Mouse (Mus musculus) stomach, embryonic 16.5 days (tissue): Measurements from ENCODE around the gene Trcg1. TPM values are rescaled to one million over a fixed set of nuclear protein-coding genes. Genes with fewer than 3 reads are reported as not detected.

Experiments
- ATAC-seq: fragments of 200-750 bp; cut with Nextera tagmentation; 2 replicates; pipeline ENCODE4 v1.8.0; 2017; ENCODE audit warnings: moderate number of reproducible peaks, moderate TSS enrichment; ENCODE audit not compliant: insufficient read depth, low FRiP score
- H3K27ac ChIP-seq: fragments of 300-500 bp; sonication (generic); 2 replicates; pipeline ENCODE4 v1.5.1; 2014; ENCODE audit warnings: low read length
- H3K27me3 ChIP-seq: fragments of 300-500 bp; sonication (generic); 2 replicates; pipeline ENCODE4 v1.6.1; 2014; ENCODE audit warnings: low read length, control low read depth, mixed read lengths; ENCODE audit not compliant: control insufficient read depth, insufficient read depth
- H3K36me3 ChIP-seq: fragments of 300-500 bp; sonication (generic); 2 replicates; pipeline ENCODE4 v1.6.1; 2014; ENCODE audit warnings: low read length; ENCODE audit not compliant: control insufficient read depth, insufficient read depth
- H3K4me1 ChIP-seq: fragments of 300-500 bp; sonication (generic); 2 replicates; pipeline ENCODE4 v1.6.1; 2014; ENCODE audit warnings: low read length, control low read depth, mixed read lengths; ENCODE audit not compliant: control insufficient read depth, insufficient read depth
- H3K4me2 ChIP-seq: fragments of 300-500 bp; sonication (generic); 2 replicates; pipeline ENCODE4 v1.6.1; 2014; ENCODE audit warnings: low read depth, low read length, mixed read lengths
- H3K4me3 ChIP-seq: fragments of 300-500 bp; sonication (generic); replicated peaks from 2 replicates; pipeline ENCODE4 v1.5.1; 2014; ENCODE audit warnings: mild to moderate bottlenecking, low read length
- H3K9ac ChIP-seq: fragments of 300-500 bp; sonication (generic); 2 replicates; pipeline ENCODE4 v1.6.1; 2014; ENCODE audit warnings: low read length
- H3K9me3 ChIP-seq: fragments of 300-500 bp; sonication (generic); replicated peaks from 2 replicates; pipeline ENCODE4 v1.6.1; 2016; ENCODE audit warnings: low read length, control low read depth; ENCODE audit not compliant: control insufficient read depth
- WGBS: fragments of 180-500 bp; shearing (Covaris S2); extraction: QIAGEN DNeasy Blood & Tissue Kit; methylation state at CpG from one replicate; pipeline ENCODE4 v1.1.7; 2014; 5-methylcytosine and 5-hydroxymethylcytosine counted together
- polyA plus RNA-seq: library from polyadenylated mRNA; unstranded; fragments of >200 nt; fragmentation: Nextera tagmentation; extraction: Ambion mirVana; gene quantifications from 2 replicates; pipeline ENCODE4 v1.2.1, GENCODE M21; 2015

Gene Trcg1
- polyA plus RNA-seq, 1 experiment from 2014 or later = not detected

DNA sequence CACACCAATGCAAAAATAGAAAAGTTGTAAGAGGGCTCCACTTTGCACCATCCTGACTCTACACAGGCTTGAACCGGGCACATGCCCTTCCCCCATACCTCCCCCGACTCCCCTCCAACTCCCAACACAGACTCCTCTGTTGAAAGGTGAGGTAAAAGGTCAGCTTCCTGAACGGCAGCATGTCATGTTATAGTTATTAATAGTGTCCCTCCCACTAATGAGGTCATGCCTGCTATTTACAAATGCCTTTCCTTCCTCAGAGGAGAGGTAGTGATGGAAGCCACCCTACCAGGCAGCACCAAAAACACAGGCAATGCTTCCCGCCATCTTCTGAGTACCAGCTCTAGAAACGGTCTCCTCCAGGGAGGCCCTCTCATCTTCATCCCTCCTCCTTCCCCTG, 28.8 kb downstream of the Trcg1 start:
- Histone ChIP-seq H3K4me2 (no peak overlapping the region), H3K4me3 (no peak overlapping the region), H3K27ac (no peak overlapping the region), H3K27me3 (no peaks in the 10 kb centered on the region), H3K9ac (no peak overlapping the region), H3K4me1 (peaks cover 15% of the 10 kb centered on the region), H3K36me3 (no peaks in the 10 kb centered on the region), H3K9me3 (no peaks in the 10 kb centered on the region)
- 19% methylated on average over 5 of the region's 5 CpGs for WGBS
- ATAC-seq = no peak

DNA sequence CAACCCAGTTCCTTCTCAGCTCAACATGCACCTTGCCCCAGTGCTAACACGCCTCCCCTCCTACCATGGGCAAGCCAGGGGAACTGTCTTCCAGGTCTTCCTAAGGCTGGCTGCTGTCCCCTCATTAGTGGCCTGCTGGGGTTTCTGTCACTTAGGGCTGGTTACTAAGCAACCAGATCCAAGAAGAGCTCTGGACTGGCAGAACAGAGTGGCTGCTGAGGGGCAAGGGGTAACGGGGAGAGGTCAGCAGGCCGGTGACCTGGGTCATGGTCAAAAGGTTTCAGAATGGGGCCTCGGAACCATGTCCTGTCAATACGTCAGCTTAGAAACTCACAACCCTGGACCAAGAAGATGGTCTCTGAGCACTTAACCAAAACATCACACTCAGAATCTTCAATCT, 31.1 kb downstream of the Trcg1 start:
- Histone ChIP-seq H3K27me3 (no peaks in the 10 kb centered on the region), H3K9me3 (no peaks in the 10 kb centered on the region), H3K36me3 (no peaks in the 10 kb centered on the region), H3K9ac (no peak overlapping the region), H3K4me3 (no peak overlapping the region), H3K4me1 (0 out of 2 replicates have a peak, but pooled peaks cover 5% of the 10 kb centered on the region), H3K27ac (no peak overlapping the region), H3K4me2 (no peak overlapping the region)
- ATAC-seq = no peak
- WGBS = 70% methylated on average over 5 of the region's 5 CpGs

DNA sequence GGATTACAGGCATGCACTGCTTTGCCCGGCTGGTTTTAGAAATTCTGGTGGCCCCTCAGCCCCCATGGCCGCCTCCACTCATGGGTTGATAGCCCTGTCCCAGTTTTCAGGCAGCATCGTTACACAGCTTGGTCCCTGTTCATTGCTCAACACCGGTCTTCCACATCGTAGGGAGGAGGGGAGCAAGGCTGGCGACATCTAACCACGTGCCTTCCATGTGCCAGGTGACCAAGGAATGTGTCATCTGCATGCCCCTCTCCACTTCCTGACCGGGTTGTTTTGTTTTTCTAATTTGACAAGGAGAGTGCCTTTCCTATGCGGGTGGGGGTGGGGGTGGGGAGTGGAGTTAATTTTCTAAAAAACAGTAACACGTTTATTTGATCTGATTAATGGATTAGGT, 31.7 kb downstream of the Trcg1 start:
- Histone ChIP-seq H3K4me1 (0 out of 2 replicates have a peak, but pooled peaks cover 5% of the 10 kb centered on the region), H3K9me3 (no peaks in the 10 kb centered on the region), H3K4me2 (no peak overlapping the region), H3K9ac (no peak overlapping the region), H3K27me3 (no peaks in the 10 kb centered on the region), H3K36me3 (no peaks in the 10 kb centered on the region), H3K4me3 (no peak overlapping the region), H3K27ac (no peak overlapping the region)
- 38% methylated on average over 10 of the region's 10 CpGs for WGBS
- ATAC-seq = no peak

DNA sequence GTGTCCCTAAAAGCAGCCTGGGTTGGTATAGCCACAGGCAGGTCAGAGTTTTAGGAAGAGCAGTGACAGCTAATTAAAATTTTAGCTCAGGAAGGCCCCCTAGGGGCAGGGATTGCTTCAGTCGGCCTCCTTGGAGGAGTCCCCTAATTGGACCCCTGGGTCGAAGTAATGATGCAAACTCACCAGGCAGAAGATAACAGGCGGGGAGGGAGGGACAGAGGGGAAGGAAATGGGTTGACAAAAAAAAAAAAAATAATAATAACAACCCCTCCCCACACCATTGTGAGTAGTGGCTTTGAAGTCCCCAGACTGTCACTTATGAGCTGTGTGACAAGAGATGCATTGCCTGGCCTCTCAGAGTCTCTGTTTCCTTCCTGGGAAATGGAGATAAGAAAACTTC, 32.2 kb downstream of the Trcg1 start:
- Histone ChIP-seq H3K9ac (no peak overlapping the region), H3K4me1 (0 out of 2 replicates have a peak, but pooled peaks cover 5% of the 10 kb centered on the region), H3K4me2 (no peak overlapping the region), H3K9me3 (no peaks in the 10 kb centered on the region), H3K27me3 (no peaks in the 10 kb centered on the region), H3K36me3 (no peaks in the 10 kb centered on the region), H3K27ac (no peak overlapping the region), H3K4me3 (no peak overlapping the region)
- no peak for ATAC-seq
- WGBS = 35% methylated on average over 3 of the region's 3 CpGs

DNA sequence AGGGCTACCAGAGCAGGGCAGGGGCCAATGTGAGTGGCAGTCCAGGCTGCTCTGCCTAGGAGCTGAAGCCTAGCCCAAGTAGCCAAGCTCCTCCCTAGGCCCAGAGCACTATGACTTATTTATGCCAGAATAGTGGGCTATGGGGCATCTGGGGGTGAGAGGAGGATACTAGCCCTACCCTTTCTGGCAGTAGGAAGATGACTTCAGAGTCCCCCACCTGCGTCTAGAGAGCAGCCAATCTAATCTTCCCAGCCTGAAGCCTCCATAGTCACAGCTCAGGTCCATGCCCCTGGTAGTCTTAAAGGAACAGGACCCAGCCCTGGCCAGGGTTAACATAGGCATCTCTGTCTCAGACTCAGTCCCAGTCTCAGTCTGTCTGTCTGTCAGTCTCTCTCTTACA, 33.0 kb downstream of the Trcg1 start:
- Histone ChIP-seq H3K4me1 (0 out of 2 replicates have a peak, but pooled peaks cover 5% of the 10 kb centered on the region), H3K4me2 (no peak overlapping the region), H3K27me3 (no peaks in the 10 kb centered on the region), H3K36me3 (no peaks in the 10 kb centered on the region), H3K4me3 (no peak overlapping the region), H3K9me3 (no peaks in the 10 kb centered on the region), H3K27ac (no peak overlapping the region), H3K9ac (no peak overlapping the region)
- WGBS = 48% methylated on average over 1 of the region's 1 CpGs
- no peak for ATAC-seq

DNA sequence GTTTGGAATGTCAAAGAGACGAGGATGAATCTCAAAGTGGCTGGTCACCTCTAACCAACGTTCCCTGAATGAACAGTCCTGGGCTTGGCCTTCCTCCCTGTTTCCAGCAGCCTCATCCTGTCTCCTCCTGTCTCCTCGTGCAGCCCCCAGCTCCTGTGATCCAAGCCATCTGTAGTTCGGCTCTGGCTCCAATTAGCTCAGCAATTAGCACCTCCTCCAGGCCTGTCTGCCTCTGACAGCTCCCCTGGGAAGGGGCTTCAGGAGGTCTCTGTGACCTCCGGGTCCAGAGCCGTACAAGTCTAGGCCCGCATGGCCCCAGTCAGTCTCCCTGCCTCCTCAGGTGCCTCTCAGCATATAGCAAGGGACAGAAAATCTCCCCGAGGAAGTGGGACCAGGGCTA, 34.0 kb downstream of the Trcg1 start:
- H3K4me3 ChIP-seq = no peak overlapping the region
- H3K4me1 ChIP-seq = 0 out of 2 replicates have a peak, but pooled peaks cover 2% of the 10 kb centered on the region
- WGBS = 34% methylated on average over 8 of the region's 8 CpGs
- H3K27me3 ChIP-seq = no peaks in the 10 kb centered on the region
- no peak overlapping the region for H3K27ac ChIP-seq
- H3K36me3 ChIP-seq = no peaks in the 10 kb centered on the region
- no peak overlapping the region for H3K9ac ChIP-seq
- H3K4me2 ChIP-seq = no peak overlapping the region
- H3K9me3 ChIP-seq = no peaks in the 10 kb centered on the region
- no peak for ATAC-seq

DNA sequence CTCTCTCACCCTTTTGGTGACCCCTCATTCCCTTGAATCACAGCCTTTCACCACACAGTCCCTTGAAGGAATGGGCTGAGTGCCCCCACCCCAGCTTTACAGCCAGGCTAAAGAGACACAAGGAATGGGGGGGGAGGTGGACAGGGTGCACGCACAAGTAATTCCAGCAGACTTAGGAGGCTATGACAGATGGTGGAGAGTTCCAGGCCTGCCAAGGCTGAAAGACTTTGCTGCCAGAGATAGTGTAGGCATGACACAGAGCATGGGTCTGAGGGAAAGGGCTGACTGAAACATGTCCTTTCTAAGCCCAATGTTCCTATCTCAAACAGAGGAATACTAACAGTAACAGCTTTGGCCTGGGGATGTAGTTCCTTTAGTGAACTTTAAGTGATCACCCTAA, 34.7 kb downstream of the Trcg1 start:
- ATAC-seq = no peak
- Histone ChIP-seq H3K27me3 (no peaks in the 10 kb centered on the region), H3K9me3 (no peaks in the 10 kb centered on the region), H3K4me1 (0 out of 2 replicates have a peak, but pooled peaks cover 2% of the 10 kb centered on the region), H3K36me3 (no peaks in the 10 kb centered on the region), H3K4me2 (no peak overlapping the region), H3K4me3 (no peak overlapping the region), H3K9ac (no peak overlapping the region), H3K27ac (no peak overlapping the region)
- 57% methylated on average over 1 of the region's 1 CpGs for WGBS

DNA sequence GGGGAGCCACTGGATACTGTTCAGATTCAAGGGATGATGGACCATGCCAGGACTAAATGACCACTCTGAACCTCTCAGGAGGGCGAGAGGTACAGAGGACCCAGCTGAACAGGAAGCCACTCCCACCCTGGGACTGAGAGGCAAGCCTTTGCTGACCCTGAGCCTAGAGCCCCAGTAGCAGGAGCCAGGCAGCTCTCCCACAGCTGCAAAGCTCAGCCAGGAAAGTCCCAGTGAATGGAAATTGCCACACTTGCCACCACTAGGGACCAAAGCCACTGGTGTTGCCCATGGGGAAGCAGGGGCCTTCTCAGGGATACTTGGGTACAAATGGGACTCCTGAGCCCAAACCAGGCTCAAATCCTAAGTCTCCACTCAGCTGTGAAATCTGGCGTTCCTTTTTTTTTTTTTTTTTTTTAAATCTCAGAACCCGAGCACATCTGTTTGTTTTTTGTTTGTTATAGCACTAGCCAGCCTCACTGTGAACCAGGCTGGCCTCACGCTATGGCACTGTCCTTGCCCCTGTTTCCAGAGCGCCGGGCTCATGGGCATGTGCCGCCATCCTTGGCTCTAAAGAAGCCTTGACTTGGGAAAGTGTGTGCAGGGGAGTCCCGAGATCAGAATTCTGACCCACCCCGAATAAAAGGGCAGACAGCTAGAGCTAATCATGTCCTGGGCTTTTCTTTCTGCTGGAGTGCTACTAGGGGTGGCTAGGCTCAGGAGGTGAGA, 35.6 kb downstream of the Trcg1 start:
- H3K9me3 ChIP-seq = no peaks in the 10 kb centered on the region
- H3K9ac ChIP-seq = no peak overlapping the region
- WGBS = 60% methylated on average over 9 of the region's 9 CpGs
- ATAC-seq = no peak
- no peak overlapping the region for H3K27ac ChIP-seq
- no peaks in the 10 kb centered on the region for H3K27me3 ChIP-seq
- 0 out of 2 replicates have a peak, but pooled peaks cover 2% of the 10 kb centered on the region for H3K4me1 ChIP-seq
- H3K4me3 ChIP-seq = no peak overlapping the region
- H3K36me3 ChIP-seq = no peaks in the 10 kb centered on the region
- no peak overlapping the region for H3K4me2 ChIP-seq

DNA sequence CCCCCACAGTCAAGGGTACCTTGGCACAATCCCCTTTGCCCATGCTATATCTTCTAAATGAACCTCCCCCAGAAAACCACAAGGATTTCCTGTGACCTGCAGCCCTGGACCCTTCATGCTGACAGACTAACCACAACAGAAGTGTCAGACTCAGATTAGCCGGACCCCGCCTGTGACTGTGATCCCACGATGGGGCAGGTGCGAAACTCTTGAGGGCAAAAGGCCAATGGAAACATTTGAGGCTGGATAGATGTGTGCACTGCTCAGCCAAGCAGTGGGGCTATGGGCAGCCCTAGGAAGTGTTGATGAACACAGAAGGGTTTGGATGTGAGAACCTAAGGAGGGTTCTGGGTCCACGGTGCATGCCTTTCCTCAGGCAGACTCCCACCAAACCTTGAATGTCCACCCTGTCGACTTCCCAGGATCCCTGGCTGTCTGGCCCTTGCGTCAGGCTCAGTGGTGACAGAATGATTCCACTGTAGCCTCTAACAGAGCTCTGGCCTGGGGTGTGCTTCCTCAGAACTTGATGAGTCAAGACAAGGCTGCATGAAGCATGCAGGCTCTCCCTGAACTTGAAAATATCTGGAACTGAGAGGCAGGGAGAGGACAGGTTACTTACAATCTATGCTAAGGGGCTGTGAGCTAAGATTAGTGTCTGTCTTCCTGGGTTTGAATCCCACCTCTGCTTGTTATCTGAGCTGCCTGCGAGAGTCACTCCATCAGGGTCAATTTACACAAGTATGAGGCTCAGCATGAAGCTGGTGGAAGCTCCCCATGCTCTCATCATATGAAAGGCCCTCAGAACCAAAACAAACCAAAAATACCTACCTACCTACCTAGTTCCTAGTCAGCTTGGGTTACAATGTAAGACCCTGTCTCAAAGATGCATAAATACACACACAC, 36.8 kb downstream of the Trcg1 start:
- Histone ChIP-seq H3K4me2 (no peak overlapping the region), H3K4me3 (no peak overlapping the region), H3K27me3 (no peaks in the 10 kb centered on the region), H3K36me3 (no peaks in the 10 kb centered on the region), H3K27ac (no peak overlapping the region), H3K9ac (no peak overlapping the region), H3K9me3 (no peaks in the 10 kb centered on the region), H3K4me1 (peaks cover 5% of the 10 kb centered on the region; the same call in 1 of the 2 replicates)
- ATAC-seq = no peak
- WGBS = 60% methylated on average over 8 of the region's 8 CpGs
